Mouse (Mus musculus) liver, embryonic 14.5 days (tissue): ENCODE data around the gene Rpl4.

Source experiments
- CTCF ChIP-seq: IDR thresholded peaks from 2 replicates; pipeline ENCODE4 v1.5.1; 2016; ENCODE audit warnings: antibody characterized with exemption, low read depth, control low read depth
- EP300 ChIP-seq: IDR thresholded peaks from 2 replicates; pipeline ENCODE4 v1.6.1; 2016; ENCODE audit warnings: antibody characterized with exemption, low read depth

- TF ChIP-seq CTCF, result no peak
- TF ChIP-seq EP300, result no peak
Measured at GRCm38 (mm10) chr9:64174341-64174740, 1.2 kb downstream of the Rpl4 start.
